Mouse (Mus musculus) 3134 (cell line): ENCODE measurements around the gene Fbxw8.

ENCODE experiments used
- DNase-seq: peaks from one replicate; pipeline ENCODE4 v3.0.0-alpha.2; 2011; ENCODE audit warnings: low spot score; ENCODE audit not compliant: insufficient read length; ENCODE audit errors: extremely low read depth

The Fbxw8 gene

GRCm38 (mm10) chr5:118108794-118109440 is 46.3 kb downstream of the Fbxw8 start:
- DNase-seq: no peak

DNA sequence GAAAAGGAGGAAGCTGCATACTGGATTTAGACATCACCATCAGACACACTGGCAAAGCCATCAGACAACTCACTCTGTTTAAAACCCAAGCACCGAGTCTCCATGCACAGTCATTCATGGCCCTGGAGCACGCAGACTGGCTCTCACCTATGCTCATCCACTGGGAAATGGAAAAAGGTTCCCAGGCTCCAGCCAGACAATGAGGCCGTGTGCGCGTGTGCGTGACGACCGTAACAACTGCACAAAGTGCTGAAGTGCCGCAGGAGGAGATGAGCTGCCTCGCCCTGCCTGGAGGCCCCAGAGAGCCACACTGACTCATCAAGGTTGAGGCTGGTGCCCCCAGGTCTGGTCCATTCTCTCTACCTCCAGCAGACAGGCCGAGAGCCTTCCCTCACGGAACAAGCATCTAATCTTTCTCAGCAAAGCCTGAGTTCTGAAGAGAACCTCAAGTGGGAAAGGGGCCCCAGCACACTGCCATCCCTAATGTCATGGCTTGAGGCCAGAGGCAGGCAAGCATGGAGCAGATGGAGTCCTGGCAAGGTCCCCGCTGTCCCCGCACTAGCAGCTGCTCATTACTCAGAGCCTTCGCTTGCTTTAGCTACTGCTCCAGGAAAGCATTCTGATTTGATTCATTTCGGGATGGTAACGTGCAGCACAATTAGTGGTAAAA is 47.0 kb downstream of the Fbxw8 start:
- no peak for DNase-seq

GRCm38 (mm10) chr5:118106667-118107066 is 48.6 kb downstream of the Fbxw8 start:
- DNase-seq: no peak

DNA sequence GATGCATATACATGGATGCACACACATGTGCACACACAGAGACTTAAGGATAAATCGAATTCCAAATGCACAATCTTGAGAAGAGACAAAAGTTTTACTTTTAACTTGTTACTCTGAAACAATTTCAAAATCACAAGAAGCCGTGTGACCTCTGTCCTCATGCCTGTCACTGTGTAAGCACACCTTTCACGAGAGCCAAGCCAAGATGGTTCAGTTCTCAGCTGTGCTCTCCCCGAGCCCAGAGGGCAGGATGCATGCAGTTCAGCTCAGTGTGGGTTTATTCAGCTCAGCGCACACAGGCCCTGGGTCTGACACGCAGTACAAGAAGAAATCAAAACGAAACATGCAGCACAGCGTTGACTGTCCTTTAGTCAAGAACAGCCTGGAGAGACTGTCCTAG is 49.7 kb downstream of the Fbxw8 start:
- no peak for DNase-seq

- no peak for DNase-seq
These were observed 55.3 kb downstream of the Fbxw8 start for GRCm38 (mm10) chr5:118099870-118100478.

DNA sequence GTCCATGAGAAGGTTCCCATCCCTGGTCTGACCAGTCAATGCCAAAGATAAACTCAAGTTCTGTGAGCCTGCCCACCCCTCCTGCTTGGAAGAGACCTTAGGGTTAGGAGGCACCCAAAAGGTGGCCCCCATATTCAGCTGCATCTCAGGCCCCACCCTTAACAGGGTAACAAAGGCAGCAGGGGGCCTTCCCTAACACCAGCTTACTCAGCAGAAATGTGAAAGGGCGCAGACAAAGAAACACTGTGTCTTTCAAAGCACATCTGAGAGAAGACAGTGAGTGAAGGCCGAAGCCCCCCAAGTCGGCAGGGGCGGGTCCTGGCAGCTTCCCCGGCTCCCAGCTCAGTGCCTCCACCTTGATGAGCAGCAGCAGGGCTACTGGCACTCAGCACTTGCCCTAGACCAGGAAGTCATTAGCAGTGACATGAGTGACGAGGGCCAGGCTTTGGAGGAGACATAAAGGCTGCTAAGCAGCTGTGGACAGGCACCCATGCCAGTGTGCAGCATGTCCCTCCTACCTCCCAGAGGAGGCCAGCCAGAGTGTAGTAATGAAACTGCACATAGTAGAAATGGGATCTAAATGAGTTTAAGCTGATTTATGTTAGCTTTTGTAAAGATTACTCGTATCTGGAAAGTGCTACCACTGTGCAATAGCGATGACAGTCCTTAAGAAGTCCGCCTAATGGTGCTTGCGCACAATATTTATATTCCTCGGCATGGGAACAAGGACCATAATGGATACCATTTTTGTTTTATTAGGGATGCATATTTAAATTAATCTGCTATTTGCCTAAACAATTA is 56.0 kb downstream of the Fbxw8 start:
- no peak for DNase-seq

- no peak for DNase-seq
These were observed 58.9 kb downstream of the Fbxw8 start for GRCm38 (mm10) chr5:118096317-118096716.

DNA sequence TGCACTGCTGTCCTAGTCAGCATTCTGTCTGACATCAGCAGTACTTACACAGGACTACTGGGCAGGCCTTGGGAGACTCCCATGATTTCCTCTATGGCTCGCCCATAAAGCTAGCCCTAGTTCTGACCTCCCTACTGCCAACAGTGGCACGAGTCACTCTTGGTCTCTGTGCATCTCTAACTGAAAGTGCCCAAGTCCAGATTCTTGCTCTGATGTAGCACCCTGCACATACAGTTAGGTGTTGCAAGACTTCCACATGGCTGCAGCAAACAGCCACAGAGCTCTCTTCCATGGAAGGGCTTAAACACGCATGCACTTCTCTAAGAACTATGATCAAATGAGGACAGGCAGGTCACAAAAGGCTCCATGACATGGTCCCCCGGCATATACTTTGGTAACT is 59.4 kb downstream of the Fbxw8 start:
- no peak for DNase-seq

GRCm38 (mm10) chr5:118095433-118095832 is 59.8 kb downstream of the Fbxw8 start:
- no peak for DNase-seq

DNA sequence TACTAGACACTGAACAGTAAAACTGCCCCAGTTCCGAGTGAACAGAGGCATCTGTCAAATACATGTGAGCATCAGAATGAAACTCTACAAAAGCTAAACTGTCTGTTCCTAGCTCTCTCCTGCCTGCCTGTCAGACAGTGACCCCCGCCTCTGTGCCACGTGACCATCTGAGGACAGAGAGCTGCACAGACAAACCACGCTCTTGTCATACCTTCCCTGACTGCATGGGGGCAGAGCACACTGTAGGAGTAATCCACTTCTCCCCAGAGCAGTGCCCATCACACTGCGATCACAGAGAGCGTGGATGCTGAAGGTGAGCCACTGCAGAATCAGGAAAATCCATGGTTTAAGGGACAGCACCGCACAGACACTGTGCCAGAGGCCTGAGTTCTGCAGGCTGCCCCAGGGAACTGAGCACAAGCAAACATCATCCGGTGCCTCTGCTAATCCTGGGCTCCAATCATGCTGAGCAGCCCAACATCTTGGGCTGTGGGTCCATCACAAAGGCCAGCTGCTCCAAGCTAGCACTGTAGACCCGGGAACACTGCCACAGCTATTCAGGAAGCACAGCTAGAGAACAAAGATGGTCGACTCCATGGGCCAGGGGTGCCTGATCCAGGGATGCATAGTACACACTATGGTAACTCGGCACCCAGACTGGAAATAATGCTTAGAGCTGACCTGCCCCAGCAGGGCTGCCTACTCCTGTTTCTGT is 61.8 kb downstream of the Fbxw8 start:
- no peak for DNase-seq

DNA sequence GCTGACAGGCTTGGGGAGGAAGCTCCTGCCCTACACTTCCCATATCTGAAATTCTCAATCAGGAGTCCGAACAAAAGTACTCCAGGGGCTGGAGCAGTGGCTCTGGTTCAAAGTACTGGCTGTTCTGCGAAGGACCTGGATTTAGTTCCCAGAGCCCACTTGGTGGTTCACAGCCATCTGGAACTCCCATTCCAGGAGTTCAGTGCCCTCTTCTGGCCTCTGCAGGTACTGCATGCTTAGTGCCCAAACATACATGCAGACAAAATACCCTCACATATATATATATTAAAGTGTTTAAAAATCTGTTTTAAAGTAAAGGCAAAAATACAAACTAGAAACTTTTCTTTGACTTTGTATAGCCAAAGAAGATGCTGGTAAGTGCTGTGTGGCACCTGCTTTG is 64.4 kb downstream of the Fbxw8 start:
- DNase-seq: no peak

GRCm38 (mm10) chr5:118090101-118090500 is 65.2 kb downstream of the Fbxw8 start:
- no peak for DNase-seq

DNA sequence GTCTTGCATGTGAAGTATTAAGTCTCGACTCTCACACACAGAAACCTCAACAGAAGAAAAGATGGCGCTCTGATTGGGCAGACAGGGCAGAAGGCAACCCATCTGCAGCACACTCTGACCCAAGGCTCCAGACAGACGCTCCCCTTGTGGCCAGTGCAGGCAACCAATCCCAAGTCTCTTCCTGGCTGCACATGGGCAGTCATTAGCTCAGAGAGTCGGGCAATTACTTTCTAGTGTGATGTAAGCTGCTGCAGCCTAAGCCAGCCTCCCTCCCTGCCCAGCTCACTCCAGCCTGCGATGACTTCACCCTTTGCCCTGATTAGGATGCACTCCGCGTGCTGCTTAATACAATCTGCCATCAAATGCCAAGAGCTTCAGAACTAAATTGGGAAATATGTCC is 66.2 kb downstream of the Fbxw8 start:
- DNase-seq: no peak

DNA sequence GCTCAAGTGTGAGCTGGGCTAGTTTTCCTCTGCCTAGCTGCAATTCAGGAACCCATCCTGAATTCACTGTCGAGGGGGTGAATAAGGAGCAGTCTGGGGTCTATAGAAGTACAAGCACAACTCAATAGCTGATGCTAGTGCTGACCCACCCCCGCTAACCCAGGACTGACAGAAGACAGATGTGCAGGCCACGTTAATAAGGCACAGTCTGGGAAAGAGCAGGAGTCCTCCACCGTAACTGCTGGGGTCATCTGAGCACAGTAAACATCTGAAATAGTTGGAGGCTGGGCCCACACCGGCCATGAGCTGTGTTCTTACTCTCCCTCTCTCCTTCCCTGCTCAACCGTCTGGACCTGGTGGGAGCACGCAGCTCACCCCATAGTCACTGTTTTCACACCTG is 68.3 kb downstream of the Fbxw8 start:
- no peak for DNase-seq

DNA sequence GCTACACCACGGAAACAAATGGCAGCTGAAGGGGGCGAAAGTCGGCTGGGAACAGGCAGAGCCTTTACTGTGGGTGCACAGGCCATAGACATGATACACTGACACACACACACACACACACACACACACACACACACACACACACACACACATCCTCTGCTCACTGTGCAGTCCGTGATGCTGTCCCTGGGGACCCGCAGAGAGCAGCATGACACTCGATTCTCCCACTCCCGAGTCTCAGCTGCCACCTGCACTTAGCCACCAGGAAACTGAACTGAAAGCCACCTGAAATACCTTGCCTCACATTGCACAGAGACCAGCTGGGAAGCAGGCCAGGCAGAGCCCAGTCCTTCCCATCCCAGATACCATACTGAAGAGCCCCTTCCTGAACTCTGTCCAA is 70.0 kb downstream of the Fbxw8 start:
- DNase-seq: no peak

- no peak for DNase-seq
These were observed 71.0 kb downstream of the Fbxw8 start for GRCm38 (mm10) chr5:118084171-118084727.

- DNase-seq: no peak
These were observed 72.1 kb downstream of the Fbxw8 start for GRCm38 (mm10) chr5:118083060-118083638.

DNA sequence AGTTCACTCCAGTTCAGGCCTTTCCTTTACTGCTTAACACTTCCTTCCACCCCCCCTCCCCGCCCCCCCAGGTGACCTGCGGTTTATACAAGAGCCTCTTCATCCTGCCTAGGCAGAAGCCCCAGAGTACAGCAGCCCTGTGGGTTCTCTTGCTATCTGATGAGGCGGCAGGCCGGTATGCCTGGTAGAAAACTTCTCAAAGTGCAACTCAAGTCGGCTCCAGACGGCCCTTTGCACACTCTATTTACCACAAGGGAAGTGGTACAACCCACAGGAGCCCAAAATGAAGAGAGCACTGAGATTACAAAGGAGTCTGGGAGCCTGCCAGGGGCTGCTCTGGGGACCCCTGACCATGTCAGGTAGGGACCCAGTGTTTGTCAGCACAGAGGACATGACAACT is 73.3 kb downstream of the Fbxw8 start:
- no peak for DNase-seq

DNA sequence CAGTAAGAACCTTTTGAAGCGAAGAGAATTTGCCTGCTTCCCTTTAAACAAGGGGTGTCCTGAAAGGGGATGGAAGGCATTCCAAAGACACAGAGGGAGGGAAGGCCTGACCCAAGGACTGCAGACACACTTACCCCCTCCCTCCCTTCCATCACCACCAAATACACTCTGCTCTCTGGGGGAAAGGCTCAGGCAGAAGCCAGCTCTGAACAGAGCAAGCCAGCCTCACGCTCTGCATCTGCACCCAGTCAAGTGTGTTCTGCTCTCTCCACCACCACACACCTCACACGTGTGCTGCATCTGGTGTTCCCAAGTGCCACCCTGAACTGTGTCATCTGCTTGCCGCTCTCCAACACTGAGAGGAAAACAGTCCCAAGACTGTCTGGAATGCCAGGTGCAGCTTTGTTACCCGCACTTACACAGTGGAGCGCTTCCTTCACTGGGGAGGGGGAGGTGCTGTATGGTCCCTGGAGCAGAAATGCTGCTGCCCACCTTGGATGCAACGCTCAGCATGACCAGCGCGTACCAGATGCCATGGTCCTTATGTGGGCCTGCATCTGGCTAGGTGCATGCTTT is 73.8 kb downstream of the Fbxw8 start:
- no peak for DNase-seq

GRCm38 (mm10) chr5:118079839-118080250 is 75.4 kb downstream of the Fbxw8 start:
- DNase-seq: no peak
